Mouse (Mus musculus): ENCODE measurements around the gene Plet1.

Plet1 gene

DNA sequence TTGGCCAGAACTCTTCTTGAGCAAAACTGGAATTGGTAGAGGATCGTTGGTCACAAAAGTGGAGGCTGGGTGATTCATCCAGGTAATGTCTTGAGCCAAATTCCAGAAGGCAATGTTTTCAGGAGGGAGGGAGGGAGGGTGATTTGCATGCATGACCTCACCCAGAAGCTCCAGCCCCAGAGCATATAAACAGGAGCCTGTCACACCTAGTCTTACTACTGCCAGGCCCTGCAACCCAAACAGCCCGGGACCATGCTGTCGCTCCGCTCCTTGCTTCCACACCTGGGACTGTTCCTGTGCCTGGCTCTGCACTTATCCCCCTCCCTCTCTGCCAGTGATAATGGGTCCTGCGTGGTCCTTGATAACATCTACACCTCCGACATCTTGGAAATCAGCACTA lies at the start of gene Plet1:
TSS of gene Plet1 (plus strand) at position 215 of the 400 bp plus-strand sequence.
- DNase-seq: peak in 1 of 2 experiments; percentile 37

- DNase-seq: peak; percentile 68 to 77
Observed at GRCm38 (mm10) chr9:50449048-50449447, 45.3 kb upstream of the Plet1 start.

DNA sequence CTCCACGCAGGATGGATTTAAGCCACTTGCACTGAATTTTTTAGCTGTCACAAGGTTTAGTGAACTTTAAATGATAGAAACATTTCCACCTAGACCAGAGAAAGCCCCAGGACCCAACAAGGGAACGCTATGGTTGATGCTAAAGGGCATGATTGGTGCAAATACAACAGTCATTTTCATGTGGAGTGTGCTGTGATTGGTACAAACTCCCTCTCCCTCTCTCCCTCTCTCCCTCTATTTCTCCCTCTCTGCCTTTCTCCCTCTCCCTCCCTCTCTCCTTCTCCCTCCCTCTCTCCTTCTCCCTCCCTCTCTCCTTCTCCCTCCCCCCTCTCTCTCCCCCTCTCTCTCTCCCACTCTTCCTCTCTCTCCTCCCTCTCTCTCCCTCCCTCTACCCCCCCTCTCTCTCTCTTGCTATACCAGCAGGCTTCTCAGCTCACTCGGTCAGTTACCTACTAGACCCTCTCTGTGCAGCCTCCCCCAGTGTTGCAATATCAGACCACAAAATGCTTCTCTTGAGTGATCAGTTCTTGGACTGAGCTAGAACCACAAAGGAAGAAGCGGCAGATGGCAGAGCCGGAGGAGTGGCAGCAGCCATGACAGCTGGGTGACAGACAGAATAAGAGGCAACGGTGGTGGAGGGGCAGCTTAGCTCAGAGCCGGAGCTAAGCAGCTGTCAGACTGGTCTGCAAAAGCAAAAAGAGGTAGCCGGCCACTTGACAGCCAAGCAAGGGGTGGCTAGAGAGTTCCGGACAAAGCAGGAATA lies 42.7 kb upstream of the Plet1 start:
- peak in 1 of 2 experiments; percentile 38 for DNase-seq

DNA sequence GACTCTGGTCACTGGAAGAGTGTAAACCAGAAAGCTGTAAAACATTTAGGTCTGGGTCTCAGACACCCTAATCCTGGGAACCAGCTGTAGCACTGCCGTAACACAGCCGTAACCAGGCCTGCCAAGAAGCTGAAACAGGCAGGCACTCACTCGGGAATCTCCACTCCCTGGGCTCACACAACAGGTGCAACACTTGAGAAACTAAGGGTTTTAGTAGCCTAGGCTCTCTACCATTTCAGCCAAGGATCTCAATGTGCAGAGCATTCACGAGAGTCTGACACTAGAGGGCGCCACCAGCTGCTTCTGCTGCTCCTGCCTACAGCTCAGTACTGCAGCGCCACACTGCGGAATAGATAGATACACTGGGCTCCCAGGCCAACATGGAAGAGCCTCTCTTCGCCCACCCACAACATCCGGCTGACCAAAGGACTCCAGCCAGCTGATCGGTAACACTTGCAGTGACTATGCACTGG lies 42.0 kb upstream of the Plet1 start:
- peak; percentile 96 to 97 for DNase-seq

- no peak for DNase-seq
Observed at GRCm38 (mm10) chr9:50457596-50457995, 36.7 kb upstream of the Plet1 start.

DNA sequence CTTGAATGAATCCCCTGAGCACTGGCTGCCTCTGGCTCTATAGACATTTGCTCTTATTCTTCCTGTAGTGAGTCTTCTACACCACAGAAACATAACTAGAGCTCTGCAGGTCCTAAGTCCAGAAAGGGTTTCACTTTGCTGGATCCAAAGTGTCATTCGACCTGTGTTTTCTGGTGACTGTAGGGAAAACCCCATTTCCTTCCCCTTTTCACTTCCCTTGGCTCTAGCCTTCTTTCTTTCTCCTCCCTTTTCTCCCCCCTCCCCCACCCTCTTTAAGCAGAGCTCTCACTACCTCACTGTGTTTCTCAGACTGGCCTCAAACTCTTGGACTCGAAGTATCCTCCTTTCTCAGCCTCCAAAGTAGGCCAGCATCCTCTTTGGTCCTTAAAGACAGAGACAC lies 34.8 kb upstream of the Plet1 start:
- no peak for DNase-seq

DNA sequence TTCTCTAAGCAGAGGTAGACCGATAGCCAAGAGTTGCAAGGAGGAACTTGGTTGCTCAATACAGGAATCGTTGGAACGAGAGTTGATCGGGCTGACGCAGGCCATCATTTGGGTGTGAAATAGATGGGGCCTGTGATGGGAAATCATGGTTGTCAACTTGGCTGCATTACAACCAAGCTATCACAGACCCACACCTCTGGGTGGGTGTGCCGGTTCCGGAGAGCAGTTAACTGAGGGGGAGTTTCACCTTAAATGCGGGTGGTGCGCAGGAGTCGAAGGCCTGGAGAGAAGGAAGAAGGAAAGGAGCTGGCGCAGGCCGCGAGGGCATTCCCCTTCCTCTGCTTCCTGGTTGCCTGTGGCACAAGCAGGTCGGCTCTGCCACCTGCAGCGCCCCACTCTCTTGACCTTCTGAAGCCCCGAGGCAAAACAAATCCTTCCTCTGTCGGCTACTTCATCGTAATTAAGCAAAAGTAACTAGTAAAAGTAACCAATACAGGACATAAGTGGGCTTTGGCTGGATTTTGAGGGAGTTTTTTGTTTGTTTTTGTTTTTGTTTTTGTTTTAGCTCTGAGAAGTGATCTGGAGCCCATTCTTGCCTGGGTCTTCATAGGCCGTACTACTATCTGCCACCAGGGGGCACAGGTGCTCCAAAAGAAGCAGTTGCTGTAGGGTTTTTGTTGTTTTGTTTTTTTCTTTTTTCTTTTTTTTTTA lies 31.7 kb upstream of the Plet1 start:
- peak; percentile 90 to 92 for DNase-seq

DNA sequence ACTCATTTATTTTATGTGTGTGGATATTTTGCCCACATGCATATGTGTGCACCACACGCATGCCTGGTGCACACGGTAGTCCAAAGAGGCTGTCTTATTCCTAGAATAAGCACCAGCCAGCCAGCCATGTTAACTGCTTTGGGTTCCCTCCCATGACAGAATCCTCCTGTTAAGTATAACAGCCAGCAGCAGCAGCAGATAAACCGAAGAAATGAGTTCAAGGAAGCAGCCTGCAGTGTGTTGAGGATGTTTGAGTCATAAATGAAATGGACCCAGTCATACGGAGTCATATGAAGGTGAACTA lies 31.2 kb upstream of the Plet1 start:
- no peak for DNase-seq

DNA sequence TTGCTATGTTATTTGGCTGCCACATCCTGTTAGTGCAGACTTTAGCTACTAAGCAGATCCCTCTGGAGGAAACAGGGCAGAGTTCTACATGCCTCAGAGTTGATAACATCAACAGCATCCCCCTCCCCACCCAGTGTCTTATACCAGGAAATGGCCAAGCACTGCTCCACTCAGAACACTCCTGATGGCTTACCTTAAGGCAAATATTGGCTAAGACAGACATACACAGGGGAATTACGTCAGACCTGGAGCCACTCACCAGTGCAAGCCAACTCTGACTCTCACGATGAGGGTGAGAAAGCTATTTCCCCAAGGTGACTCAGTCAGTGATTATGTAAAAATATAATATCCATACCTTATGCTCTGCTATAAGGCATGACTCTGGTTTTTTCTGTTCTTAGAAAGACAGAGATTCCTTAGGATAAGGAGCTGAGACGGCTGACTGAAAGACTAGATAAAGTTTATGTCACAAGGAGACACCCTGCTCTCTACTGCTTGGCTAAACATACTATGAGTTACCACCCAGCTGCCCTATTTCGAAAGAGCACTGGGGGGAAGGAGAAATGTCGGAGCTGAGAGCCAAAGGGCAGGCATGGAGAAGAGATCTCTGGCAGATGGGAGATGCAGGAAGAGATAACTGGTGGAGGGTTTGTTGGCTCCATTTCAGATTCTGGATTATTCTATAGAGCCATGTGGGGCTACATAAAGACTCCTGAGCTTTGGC lies 23.8 kb upstream of the Plet1 start:
- DNase-seq: no peak

GRCm38 (mm10) chr9:50471181-50471901 lies 23.0 kb upstream of the Plet1 start:
- DNase-seq: no peak

DNA sequence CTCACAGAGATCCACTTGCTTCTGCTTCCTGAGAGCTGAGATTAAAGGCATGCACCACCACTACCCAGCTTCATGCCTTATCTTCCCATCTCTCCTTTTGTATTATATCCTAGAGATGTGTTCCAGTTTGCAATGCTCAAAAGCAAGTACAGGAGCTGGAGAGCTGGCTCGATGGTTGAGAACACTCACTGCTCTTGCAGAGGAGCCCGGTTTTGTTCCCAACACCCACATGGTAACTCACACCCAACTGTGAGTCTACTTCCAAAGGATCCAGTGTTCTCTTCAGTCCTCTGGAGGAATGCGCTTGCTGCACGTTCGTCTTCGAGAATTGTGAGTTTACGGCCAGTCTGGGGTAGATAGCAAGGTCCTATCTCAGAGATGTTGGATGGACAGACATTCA lies 19.0 kb upstream of the Plet1 start:
- DNase-seq: no peak

DNA sequence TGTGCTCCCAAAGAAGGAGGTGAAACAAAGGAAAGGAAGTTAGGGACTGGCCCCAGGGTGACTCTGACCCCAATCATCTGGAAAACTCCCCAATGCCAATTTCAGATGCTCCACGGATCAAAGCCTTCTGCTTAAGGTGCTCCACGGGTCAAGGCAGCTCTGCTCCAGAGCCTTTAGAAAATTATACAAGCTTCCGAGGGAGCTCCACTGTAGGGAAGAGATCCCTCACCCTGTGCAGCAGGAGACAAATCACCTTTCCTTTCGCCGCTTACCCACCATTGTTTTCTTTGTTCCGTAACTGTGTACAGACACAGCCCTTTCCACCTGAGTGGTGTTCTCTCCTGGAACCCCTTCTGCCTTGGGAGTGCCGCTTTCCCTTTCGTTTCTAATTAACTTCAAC lies 18.6 kb upstream of the Plet1 start:
- DNase-seq: peak in 1 of 2 experiments; percentile 32

DNA sequence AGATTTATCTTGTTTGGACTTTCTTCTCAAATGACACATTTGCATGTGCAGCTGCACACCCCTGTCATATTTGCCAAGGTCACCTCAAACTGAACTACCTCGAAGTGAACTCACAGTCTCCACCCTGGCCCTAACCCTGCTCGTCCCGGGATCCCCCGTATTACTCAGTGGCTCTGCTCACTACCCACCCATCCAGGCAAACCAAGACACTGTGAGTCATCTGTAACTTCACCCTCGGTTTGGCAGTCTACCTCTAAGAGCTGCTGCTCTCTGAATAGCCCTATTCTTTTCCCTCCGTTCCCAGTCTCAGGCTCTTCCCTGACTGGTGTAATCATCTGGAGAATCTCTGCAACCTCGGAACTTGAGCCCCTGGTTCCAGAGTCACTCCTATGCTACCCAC lies 17.7 kb upstream of the Plet1 start:
- no peak for DNase-seq

DNA sequence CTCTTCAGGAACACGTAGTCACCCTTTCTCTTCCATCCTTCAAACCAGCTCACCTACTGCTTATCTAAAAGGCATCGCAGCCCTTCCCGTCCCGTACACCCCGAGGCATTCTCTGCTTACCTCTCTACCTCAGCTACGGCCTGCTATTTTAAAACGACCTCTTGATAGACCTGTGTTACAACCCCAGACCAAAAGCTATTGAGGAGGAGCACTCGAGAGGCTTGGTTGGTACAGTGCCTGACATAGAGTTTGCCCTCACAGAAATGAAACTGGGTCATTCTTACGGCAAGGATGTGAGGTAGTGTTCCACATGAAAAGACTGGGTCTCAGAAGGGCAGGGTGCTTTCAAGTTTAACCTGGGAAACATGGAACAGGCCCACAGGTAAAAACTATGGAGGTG lies 17.1 kb upstream of the Plet1 start:
- no peak for DNase-seq

GRCm38 (mm10) chr9:50478826-50479225 lies 15.5 kb upstream of the Plet1 start:
- DNase-seq: peak; percentile 59 to 63

DNA sequence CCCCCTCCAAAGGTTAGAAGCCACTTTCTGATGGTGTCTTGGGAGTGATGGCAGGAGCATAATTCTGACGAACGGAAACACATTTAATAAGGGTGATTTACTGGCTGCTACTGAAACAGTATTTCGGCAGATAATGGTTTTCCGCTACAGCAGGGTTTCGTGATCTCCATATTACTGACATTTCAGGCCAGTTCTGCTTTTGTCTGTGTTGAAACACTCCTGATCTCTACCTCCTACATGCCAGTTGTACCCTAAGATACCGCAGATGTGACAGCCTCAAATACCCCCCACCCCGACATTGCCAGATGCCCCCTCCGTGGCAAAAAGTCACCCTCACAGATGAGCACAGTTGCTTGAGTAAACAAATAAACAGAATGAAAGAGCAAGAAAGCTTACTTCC lies 14.8 kb upstream of the Plet1 start:
- no peak for DNase-seq

GRCm38 (mm10) chr9:50482743-50483142 lies 11.6 kb upstream of the Plet1 start:
- DNase-seq: no peak

GRCm38 (mm10) chr9:50485521-50485920 lies 8.8 kb upstream of the Plet1 start:
- peak; percentile 54 to 70 for DNase-seq

DNA sequence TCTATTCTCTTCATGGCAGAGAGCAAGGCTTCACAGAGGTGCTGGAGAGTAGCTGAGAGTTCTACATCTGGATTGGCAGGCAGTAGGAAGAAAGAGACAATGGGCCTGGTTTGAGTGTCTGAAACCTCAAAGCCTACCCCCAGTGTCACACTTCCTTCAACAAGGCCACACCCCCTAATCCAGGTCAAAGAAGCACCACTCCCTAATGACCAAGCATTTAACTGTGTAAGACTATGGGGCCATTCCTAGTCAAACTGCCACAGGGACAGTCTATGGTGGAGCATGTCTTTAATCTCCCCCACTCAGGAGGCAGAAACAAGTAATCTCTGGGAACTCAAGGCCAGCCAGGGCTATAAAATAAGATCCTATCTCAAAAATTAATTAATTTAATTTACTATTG lies 3.5 kb upstream of the Plet1 start:
- DNase-seq: no peak

- DNase-seq: no peak
Observed at GRCm38 (mm10) chr9:50491531-50492045, 2.7 kb upstream of the Plet1 start.

DNA sequence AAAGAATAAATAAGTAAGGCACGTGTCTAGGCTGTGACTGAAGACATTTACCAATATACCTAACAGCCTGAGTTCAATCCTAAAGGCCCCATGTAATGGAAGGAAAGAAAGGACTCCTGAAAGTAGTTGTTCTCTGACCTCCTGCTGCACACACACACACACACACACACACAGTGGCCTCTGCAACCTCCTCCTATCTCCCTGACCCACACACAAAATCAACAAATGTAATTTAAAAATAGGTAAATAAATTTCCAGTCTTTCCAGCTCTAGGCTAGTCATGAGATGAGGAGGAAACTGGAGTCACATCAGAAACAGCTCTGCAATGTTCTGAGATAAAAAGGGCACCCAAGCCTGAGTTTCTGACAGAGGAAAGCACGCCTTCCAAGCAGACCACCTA lies 548 bp upstream of the Plet1 start:
- DNase-seq: no peak

- DNase-seq: no peak
Observed at GRCm38 (mm10) chr9:50495405-50496150, 1.3 kb downstream of the Plet1 start.
